Mouse (Mus musculus) heart, adult 8-10 months (tissue): Measurements from ENCODE around the gene Aldh4a1. TPM values are rescaled to one million over a fixed set of nuclear protein-coding genes. Genes with fewer than 3 reads are reported as not detected.
A peak's percentile ranks its signal among the peaks of the same experiment; 100 is the strongest.

Source experiments
- DNase-seq: peaks from one replicate; pipeline ENCODE4 v3.0.0; 2022; ENCODE audit warnings: low spot score
- total RNA-seq, 4 experiments: library from RNA; stranded (reverse); gene quantifications; 2 replicates each; pipeline ENCODE4 v1.2.4; 2022

The Aldh4a1 gene
- total RNA-seq: 100 to 1,000 TPM in 2 of 4 experiments, 10 to 100 TPM in 2; 96.8 to 104 (median 101) TPM

GRCm38 (mm10) chr4:139622373-139623282 is at the start of gene Aldh4a1:
Aldh4a1 (plus strand) TSS chr4:139622866.
- peak; percentile 93 for DNase-seq

- no peak for DNase-seq
Observed at GRCm38 (mm10) chr4:139572928-139573512, 49.6 kb upstream of the Aldh4a1 start.

DNA sequence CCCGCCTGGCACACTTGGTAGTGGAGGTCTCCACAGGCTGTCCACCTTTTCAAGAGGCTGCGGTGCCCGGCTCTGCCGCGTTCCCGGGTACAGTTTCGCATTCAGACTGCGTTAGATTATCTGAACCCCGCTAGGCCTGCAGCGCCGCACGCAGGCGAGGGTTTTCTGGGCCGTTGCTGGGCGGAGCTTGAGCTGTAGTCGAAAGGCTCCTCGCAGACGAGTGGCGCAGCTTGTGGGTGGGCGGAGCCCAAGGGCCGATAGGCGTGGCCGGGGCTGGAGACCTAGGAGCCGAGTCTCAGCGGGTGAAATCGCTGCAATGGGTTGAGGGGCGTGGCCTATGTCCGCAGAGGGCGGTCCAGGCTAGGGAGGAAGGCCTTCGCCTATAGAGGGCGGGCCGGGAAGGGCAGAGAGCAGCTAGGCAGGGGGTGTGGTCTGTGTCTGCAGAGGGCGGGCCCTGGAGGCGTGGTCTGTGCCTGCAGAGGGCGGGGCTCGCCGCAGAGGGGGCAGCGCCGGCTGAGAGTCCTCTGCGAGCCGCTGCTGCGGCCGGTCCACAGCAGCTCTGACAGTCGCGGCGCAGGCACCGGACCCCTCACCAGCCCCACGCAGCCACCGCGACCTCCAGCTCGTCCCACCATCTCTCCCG is 48.4 kb upstream of the Aldh4a1 start:
- DNase-seq: peak; percentile 99

DNA sequence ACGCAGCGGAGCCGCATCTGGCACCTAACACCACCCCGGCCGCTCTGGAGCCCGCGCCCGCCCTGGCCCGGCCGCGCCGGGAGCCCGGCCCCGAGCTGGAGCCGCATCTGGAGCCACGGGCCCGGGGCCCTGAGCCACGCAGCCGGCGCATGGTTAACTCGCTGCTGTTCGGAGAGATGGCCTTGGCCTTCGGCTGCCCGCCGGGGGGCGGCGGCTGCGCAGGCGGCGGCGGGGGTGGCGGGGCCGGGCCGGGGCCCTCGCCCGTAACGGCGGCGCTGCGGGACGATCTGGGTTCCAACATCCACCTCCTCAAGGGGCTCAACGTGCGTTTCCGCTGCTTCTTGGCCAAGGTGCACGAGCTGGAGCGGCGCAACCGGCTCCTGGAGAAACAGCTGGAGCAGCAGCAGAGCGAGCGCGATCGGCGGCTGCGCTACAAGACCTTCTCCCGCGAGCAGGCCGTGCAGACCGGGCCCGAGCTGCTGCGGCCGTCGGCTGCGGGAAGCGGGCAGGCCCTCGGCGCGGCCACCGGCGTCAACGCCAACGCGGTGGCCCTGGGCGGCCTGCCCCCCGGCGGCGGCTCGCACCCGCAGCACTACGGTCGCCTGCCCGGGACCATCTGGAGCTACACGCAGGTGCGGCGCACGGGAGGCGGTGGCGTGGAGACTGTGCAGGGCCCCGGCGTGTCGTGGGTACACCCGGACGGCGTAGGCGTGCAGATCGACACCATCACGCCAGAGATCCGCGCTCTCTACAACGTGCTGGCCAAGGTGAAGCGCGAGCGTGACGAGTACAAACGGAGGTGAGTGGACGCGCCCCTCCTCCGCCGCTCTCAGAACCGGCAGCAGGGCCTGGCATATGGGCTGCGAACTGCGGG is 47.6 kb upstream of the Aldh4a1 start:
- no peak for DNase-seq

DNA sequence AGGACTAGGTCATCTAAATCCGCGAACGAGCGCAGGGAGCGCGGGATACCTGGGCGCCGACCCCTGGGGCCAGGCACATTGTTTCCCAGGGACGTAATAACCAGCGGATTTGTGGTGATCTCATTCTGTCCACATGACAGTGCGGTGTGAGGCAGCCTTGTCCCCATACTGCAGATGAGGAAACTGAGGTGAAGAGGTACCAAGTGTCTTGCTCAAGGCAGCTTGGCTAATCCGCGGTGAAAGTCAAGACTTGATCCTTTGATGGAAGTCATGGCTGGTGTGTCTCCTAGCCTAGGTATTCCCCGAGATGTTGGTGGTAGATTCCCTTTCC is 47.0 kb upstream of the Aldh4a1 start:
- DNase-seq: no peak

GRCm38 (mm10) chr4:139576251-139576880 is 46.3 kb upstream of the Aldh4a1 start:
- DNase-seq: no peak

DNA sequence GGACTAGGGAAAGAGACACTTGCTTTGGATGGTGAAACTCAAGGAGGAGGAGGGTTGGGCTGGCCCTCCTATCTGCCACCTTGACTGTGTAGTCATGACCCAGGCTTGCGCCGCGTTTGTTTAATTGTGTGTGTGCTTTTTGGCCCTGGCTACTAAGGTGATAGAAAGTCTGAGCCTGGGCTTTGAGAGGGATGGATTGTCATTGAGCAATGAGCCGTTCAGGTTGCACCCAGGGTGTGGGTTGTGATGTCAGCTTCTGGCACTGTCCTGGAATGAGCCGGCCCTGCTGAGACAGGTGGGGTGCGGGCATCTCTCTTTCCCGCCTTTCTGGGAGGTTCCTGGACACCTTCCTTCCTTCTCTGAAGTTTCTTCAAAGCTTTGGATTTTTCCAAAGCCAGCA is 45.7 kb upstream of the Aldh4a1 start:
- no peak for DNase-seq

DNA sequence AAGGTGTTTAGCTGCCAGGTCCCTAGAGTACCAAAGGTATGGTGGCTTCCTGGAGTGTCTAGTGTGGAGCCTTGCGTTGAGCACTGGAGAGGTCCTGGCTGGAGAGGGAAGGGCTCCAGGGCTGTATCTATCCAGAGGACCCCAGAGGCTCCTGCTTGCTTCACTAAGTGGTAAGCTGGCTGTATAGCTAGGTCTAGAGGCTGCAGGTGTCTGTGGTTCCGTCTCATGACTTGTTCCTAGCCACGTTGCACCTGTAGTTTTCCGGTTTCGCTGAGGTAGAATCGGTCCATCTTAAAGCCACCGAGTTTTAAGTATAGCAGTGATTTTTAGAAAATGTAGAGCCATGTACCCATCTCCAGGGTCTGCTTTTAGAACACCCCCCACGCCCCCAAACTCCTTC is 44.3 kb upstream of the Aldh4a1 start:
- no peak for DNase-seq

DNA sequence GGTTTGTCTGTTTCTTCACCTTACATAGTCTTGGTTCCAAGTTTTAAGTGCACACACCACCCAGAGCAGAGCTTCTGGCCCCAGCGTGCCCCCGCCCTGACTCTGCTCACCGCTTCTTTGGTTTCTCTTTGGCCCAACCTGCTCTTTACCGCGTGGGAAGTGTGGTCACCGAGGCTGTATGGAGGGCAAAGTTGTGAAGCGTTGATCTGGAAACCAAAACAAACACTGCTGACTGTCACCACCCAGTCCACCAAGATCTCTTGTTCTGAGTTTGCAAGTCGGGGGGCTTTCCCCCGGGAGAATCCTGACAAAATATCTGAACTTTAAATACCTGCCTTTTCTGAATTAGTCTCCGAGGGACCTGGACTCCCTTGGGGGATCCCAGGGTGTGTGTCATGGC is 43.7 kb upstream of the Aldh4a1 start:
- DNase-seq: no peak

DNA sequence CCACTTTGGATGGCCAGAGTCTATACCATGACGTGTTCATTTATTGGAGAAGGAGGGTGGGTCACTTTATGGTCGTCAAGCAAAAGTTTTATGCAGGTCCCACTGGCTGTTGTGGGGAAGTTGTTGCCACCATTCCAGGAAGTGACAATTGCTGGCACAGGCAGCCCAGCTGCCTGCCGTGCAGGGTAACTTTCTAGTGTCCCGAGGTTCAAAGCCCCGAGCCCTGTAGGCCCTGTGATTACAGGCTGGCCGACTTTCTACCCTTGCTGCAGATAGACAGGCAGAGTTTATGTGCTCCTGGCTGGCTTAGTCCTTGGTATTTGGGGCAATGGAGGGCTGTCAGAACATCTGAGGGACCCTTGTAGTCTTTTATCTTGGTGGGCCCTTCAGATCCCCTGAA is 43.2 kb upstream of the Aldh4a1 start:
- DNase-seq: no peak

GRCm38 (mm10) chr4:139580663-139581336 is 41.9 kb upstream of the Aldh4a1 start:
- DNase-seq: no peak

- no peak for DNase-seq
Observed at GRCm38 (mm10) chr4:139581427-139582051, 41.1 kb upstream of the Aldh4a1 start.

DNA sequence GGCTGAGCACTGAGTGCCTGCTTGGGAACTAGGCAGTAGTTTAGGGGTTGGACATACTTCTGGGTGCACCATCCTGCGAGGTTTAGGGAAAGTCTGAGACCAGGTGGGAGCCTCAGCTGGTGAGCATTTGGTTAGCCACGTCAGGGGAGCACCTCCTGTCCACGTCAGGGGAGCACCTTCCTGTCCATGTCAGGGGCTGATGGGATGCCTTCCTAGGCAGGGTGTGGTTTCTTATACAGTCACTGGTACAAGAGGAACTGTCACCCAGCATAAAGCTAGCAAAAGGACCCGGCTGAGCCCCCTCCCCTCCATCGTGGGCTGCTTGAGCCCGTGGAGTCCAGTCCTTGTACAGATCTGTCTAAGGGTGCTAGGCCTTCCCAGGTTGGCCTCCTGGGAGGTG is 40.3 kb upstream of the Aldh4a1 start:
- no peak for DNase-seq

GRCm38 (mm10) chr4:139582903-139583302 is 39.8 kb upstream of the Aldh4a1 start:
- no peak for DNase-seq

DNA sequence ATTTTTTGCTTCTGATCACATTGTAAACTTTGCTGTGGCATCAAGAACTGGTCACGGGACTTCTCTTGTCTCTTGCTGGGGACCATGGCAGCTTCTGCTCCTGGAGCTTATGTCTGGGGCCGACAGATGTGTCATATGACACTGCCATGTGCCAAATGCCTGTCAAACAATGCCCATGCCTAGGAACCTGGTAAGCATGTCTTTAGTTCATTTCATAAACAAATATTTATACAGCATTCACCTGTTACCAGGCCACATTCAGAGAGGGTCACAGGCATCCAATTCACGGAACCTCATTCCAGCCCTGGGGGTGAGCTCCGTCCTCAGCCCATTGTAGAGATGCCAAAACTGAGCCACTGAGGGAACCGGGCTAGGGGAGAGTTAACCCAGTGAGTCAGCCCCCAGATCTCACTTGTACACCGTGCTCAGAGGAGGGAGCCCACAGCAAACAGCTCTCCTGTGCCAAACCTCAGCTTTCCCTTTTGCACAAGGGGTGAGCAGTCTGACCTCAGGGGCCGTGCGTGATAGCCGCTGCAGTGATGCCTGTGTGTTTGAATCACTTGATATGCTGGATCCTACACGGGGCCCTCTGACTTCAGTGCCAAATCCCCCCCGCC is 38.9 kb upstream of the Aldh4a1 start:
- no peak for DNase-seq

GRCm38 (mm10) chr4:139584704-139585103 is 38.0 kb upstream of the Aldh4a1 start:
- no peak for DNase-seq

- DNase-seq: no peak
Observed at GRCm38 (mm10) chr4:139585713-139586112, 37.0 kb upstream of the Aldh4a1 start.

DNA sequence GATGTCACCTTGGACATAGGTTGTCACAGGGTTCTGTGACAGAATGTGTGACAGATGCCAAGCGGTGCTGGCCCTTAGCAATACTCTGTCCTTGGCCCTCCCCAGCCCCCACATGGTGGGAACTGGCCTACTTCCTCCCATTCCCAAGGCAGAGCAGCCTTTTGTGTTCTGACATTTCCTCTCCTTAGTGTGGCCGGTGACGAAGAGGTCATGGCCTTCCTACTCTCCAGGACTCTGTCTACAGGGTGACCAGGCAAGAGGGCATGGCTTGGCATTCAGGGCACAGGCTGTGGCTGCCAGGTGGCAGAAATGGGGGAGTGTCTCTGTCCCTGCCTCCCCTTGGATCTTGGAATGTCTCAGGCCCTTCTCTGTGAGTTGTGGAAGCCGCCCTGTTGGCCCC is 35.3 kb upstream of the Aldh4a1 start:
- DNase-seq: no peak

DNA sequence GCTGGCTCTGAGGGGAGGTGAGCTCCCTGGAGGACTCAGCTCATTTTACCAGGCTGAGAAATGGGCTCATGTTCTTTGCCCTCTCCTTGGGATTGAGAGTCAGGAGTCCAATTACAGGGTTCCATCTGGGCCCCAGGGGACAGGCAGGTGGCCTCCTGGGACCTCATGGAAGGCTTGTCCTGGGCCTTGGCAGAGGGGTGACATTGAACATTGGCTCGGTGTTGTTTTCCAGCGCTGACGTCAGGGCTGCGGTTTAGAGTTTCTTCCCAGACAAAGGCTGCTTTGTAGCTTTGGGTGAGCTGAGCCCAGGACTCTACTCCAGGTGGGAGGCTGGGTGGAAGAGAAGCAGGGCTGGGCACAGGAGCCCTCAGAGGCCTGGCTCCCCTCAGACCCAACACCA is 34.9 kb upstream of the Aldh4a1 start:
- no peak for DNase-seq
